Mouse (Mus musculus) ES-E14 (cell line): ENCODE results near the gene Srp14.

Experiments
- CHD2 ChIP-seq: IDR thresholded peaks from 2 replicates; pipeline ENCODE4 v1.6.1; 2014; ENCODE audit warnings: mild to moderate bottlenecking, low read depth, low read length, inconsistent platforms
- HCFC1 ChIP-seq: IDR thresholded peaks from 2 replicates; pipeline ENCODE4 v1.6.1; 2012; ENCODE audit warnings: low read length, inconsistent platforms, borderline replicate concordance; ENCODE audit not compliant: insufficient read depth
- MAFK ChIP-seq: IDR thresholded peaks from 2 replicates; pipeline ENCODE4 v1.6.1; 2014; ENCODE audit warnings: mild to moderate bottlenecking, low read depth, low read length, inconsistent platforms; ENCODE audit not compliant: insufficient read depth
- ZC3H11A ChIP-seq: IDR thresholded peaks from 2 replicates; pipeline ENCODE4 v1.6.1; 2012; ENCODE audit warnings: low read depth, mild to moderate bottlenecking, inconsistent platforms, low read length, borderline replicate concordance
- ZNF384 ChIP-seq: IDR thresholded peaks from 2 replicates; pipeline ENCODE4 v1.6.1; 2012; ENCODE audit warnings: low read depth, low read length, inconsistent platforms

- TF ChIP-seq ZNF384 (no peak), HCFC1 (no peak), ZC3H11A (no peak), MAFK (no peak), CHD2 (no peak)
Measured at GRCm38 (mm10) chr2:118483032-118483431, 3.5 kb upstream of the Srp14 start.
